Mouse (Mus musculus) CH12.LX (cell line): ENCODE results near the gene Cdc37.

Experiments used
- CTCF ChIP-seq, 2 experiments: IDR thresholded peaks in 1 of 2; conservative IDR thresholded peaks in 1 of 2; 2 replicates each; pipeline ENCODE4 v1.5.1; 2011 to 2012; ENCODE audit warnings: low read depth in 2 of 2, low read length in 2 of 2, improper control_type of control experiment in 1 of 2, inconsistent platforms in 1 of 2, mild to moderate bottlenecking in 1 of 2, moderate library complexity in 1 of 2
- ETS1 ChIP-seq: conservative IDR thresholded peaks from 2 replicates; pipeline ENCODE4 v1.6.1; 2012; ENCODE audit warnings: low read depth, mild to moderate bottlenecking, inconsistent platforms, low read length, improper control_type of control experiment, moderate library complexity
- JUND ChIP-seq: conservative IDR thresholded peaks from 2 replicates; pipeline ENCODE4 v1.6.1; 2011; ENCODE audit warnings: low read depth, low read length, improper control_type of control experiment
- MYC ChIP-seq: IDR thresholded peaks from 2 replicates; pipeline ENCODE4 v1.6.1; 2011; ENCODE audit warnings: low read depth, mild to moderate bottlenecking, improper control_type of control experiment, low read length
- PAX5 ChIP-seq: IDR thresholded peaks from 2 replicates; pipeline ENCODE4 v1.6.1; 2012; ENCODE audit warnings: low read length, inconsistent platforms, mixed read lengths
- SMC3 ChIP-seq: IDR thresholded peaks from 2 replicates; pipeline ENCODE4 v1.6.1; 2011; ENCODE audit warnings: low read depth, low read length, improper control_type of control experiment
- ZMIZ1 ChIP-seq: IDR thresholded peaks from 2 replicates; pipeline ENCODE4 v1.6.1; 2012; ENCODE audit warnings: low read depth, mild to moderate bottlenecking, inconsistent platforms, low read length, improper control_type of control experiment

- TF ChIP-seq PAX5 (no peak), CTCF (conservative IDR thresholded peaks at IDR 0.05 in 1 of 2, IDR thresholded peaks at IDR 0.05 in 1 of 2; ENCODE audit: low read depth in 2 of 2, low read length in 2 of 2) (peak; percentile 54 to 87), ETS1 (no peak), ZMIZ1 (no peak), MYC (peak; percentile 79), SMC3 (peak; percentile 90), JUND (no peak)
These were observed 12.6 kb downstream of the Cdc37 start for GRCm38 (mm10) chr9:21137229-21137628.
